8 mouse cellular contexts compared by ENCODE assay signal in genomic region chr14:54894296-54895151, GRCm38 (mm10). TPM values are rescaled to one million over a fixed set of nuclear protein-coding genes. Genes with fewer than 3 reads are reported as not detected.
DNase-seq lines count a peak whose midpoint lies in the region; ATAC-seq and TF ChIP-seq lines count a peak whose summit lies in the region.

No protein-coding gene starts in this region.

- H3K4me3 ChIP-seq in hindbrain, embryonic 16.5 days (ENCODE audit: low read length) = peak overlapping the region; percentile 93
- peak overlapping the region; percentile 98 for H3K4me3 ChIP-seq in liver, embryonic 11.5 days (ENCODE audit: low read depth, low read length)
- peak overlapping the region; percentile 86 for H3K4me3 ChIP-seq in myocyte
- H3K4me3 ChIP-seq in stomach, postnatal 0 days (ENCODE audit: low read depth, low read length) = peak overlapping the region; percentile 98

- TF ChIP-seq CTCF in brain, embryonic 14.5 days (IDR thresholded peaks at IDR 0.05; ENCODE audit: borderline replicate concordance, extremely low read depth, insufficient read depth, insufficient read length) = no peak
- TF ChIP-seq CTCF in stomach, postnatal 0 days (IDR thresholded peaks at IDR 0.05; ENCODE audit: low read depth) = no peak

- WGBS in hindbrain, embryonic 16.5 days = under 1% methylated on average over 40 of the region's 54 CpGs
- under 1% methylated on average over 54 of the region's 54 CpGs for WGBS in liver, embryonic 11.5 days
- 1% methylated on average over 40 of the region's 54 CpGs for WGBS in stomach, postnatal 0 days

- no peaks in the 10 kb centered on the region for H3K27me3 ChIP-seq in hindbrain, embryonic 16.5 days (replicated peaks; ENCODE audit: control insufficient read depth, insufficient read depth, low read length)
- H3K27me3 ChIP-seq in liver, embryonic 11.5 days (replicated peaks; ENCODE audit: control insufficient read depth, insufficient read depth, low read length) = no peaks in the 10 kb centered on the region
- H3K27me3 ChIP-seq in myocyte (ENCODE audit: control insufficient read depth, insufficient read depth, insufficient read length) = no peaks in the 10 kb centered on the region
- no peaks in the 10 kb centered on the region for H3K27me3 ChIP-seq in stomach, postnatal 0 days (ENCODE audit: control insufficient read depth, insufficient read depth, low read length)

- DNase-seq in layer of hippocampus, postnatal 14 days (ENCODE audit: low spot score in 2 of 2) = peak; percentile 41 to 63
- no peak for DNase-seq in layer of hippocampus, adult 9-10 months (ENCODE audit: low spot score)
- peak; percentile 66 for DNase-seq in brain, embryonic 14.5 days (ENCODE audit: low read depth)
- DNase-seq in frontal cortex, postnatal 10 days (ENCODE audit: low spot score in 2 of 2) = peak; percentile 56 to 70
- peak; percentile 80 for DNase-seq in liver, embryonic 11.5 days (ENCODE audit: low spot score)
- peak; percentile 79 for DNase-seq in stomach, postnatal 0 days (ENCODE audit: low spot score)

- H3K36me3 ChIP-seq in hindbrain, embryonic 16.5 days (ENCODE audit: control insufficient read depth, insufficient read depth, low read length) = peaks cover 19% of the 10 kb centered on the region
- H3K36me3 ChIP-seq in liver, embryonic 11.5 days (ENCODE audit: control insufficient read depth, insufficient read depth, low read length) = peaks cover 24% of the 10 kb centered on the region
- H3K36me3 ChIP-seq in myocyte (ENCODE audit: control insufficient read depth, insufficient read depth) = peaks cover 22% of the 10 kb centered on the region
- peaks cover 9% of the 10 kb centered on the region; the same call in 1 of the 2 replicates for H3K36me3 ChIP-seq in stomach, postnatal 0 days (ENCODE audit: control insufficient read depth, insufficient read depth, low read length)

- no peaks in the 10 kb centered on the region for H3K9me3 ChIP-seq in hindbrain, embryonic 16.5 days (ENCODE audit: control insufficient read depth, low read length)
- H3K9me3 ChIP-seq in liver, embryonic 11.5 days (ENCODE audit: control insufficient read depth, low read length) = no peaks in the 10 kb centered on the region
- no peaks in the 10 kb centered on the region for H3K9me3 ChIP-seq in stomach, postnatal 0 days (ENCODE audit: control insufficient read depth, low read length)

- peaks cover 11% of the 10 kb centered on the region for H3K4me1 ChIP-seq in hindbrain, embryonic 16.5 days (ENCODE audit: control insufficient read depth, insufficient read depth, low read depth, low read length)
- H3K4me1 ChIP-seq in liver, embryonic 11.5 days (replicated peaks; ENCODE audit: control insufficient read depth, insufficient read depth, low read length) = peaks cover 9% of the 10 kb centered on the region
- H3K4me1 ChIP-seq in stomach, postnatal 0 days (replicated peaks; ENCODE audit: control insufficient read depth, insufficient read depth) = peaks cover 3% of the 10 kb centered on the region; the same call in 1 of the 2 replicates

- H3K79me2 ChIP-seq in myocyte (ENCODE audit: control insufficient read depth, insufficient read depth) = peaks cover 26% of the 10 kb centered on the region

- peak overlapping the region; percentile 99 for H3K27ac ChIP-seq in hindbrain, embryonic 16.5 days (ENCODE audit: low read depth, low read length)
- H3K27ac ChIP-seq in liver, embryonic 11.5 days (ENCODE audit: low read depth, low read length) = peak overlapping the region; percentile 94
- H3K27ac ChIP-seq in stomach, postnatal 0 days (replicated peaks) = peak overlapping the region; percentile 97

- peak overlapping the region; percentile 100 for H3K9ac ChIP-seq in hindbrain, embryonic 16.5 days (ENCODE audit: low read depth, low read length)
- H3K9ac ChIP-seq in liver, embryonic 11.5 days (ENCODE audit: low read depth, low read length) = peak overlapping the region; percentile 99
- peak overlapping the region; percentile 99 for H3K9ac ChIP-seq in stomach, postnatal 0 days (ENCODE audit: low read length)

- H3K4me2 ChIP-seq in hindbrain, embryonic 16.5 days (ENCODE audit: low read length) = peak overlapping the region; percentile 79
- peak overlapping the region; percentile 70 for H3K4me2 ChIP-seq in liver, embryonic 11.5 days
- H3K4me2 ChIP-seq in myocyte (ENCODE audit: low read depth) = peak overlapping the region; percentile 93
- H3K4me2 ChIP-seq in stomach, postnatal 0 days (replicated peaks; ENCODE audit: low read depth) = peak overlapping the region; percentile 75

- H3ac ChIP-seq in myocyte (ENCODE audit: control insufficient read depth, insufficient read length) = peak overlapping the region; percentile 87

- TF ChIP-seq POLR2A in brain, embryonic 14.5 days (IDR thresholded peaks at IDR 0.05; ENCODE audit: borderline replicate concordance, extremely low read depth, insufficient read depth, insufficient read length, poor library complexity, severe bottlenecking) = no peak
- no peak for TF ChIP-seq POLR2A in myocyte (IDR thresholded peaks at IDR 0.05; ENCODE audit: insufficient read length, low read depth)

- ATAC-seq in hindbrain, embryonic 16.5 days = peak; percentile 26
- peak; percentile 62 for ATAC-seq in liver, embryonic 11.5 days (replicated peaks; ENCODE audit: low FRiP score)
- ATAC-seq in stomach, postnatal 0 days (ENCODE audit: low FRiP score, low TSS enrichment) = peak; percentile 53

- TF ChIP-seq EP300 in stomach, postnatal 0 days (optimal IDR thresholded peaks at IDR 0.05) = no peak

TF ChIP-seq in myocyte, 11 proteins besides CTCF, POLR2A, EP300 and RAD21:
- TF ChIP-seq TCF3 (IDR thresholded peaks at IDR 0.05; ENCODE audit: insufficient read length, low read depth) = no peak
TF ChIP-seq in myocyte: peak in this region for 0.

RNA-seq across cellular contexts. Expression of gene Pabpn1, which starts 2.2 kb away (rescaled TPM):
- 100 to 1,000 TPM; 256 to 278 TPM for total RNA-seq in layer of hippocampus, postnatal 14 days (2021)
- 517 and 822 TPM in 2 replicates for polyA plus RNA-seq in brain, embryonic 14.5 days (2012; rRNA removed)
- polyA plus RNA-seq in hindbrain, embryonic 16.5 days (2015; fragmentation: Nextera tagmentation; extraction: Ambion mirVana) = 127 and 130 TPM in 2 replicates
- 117 and 132 TPM in 2 replicates for polyA plus RNA-seq in liver, embryonic 11.5 days (2014; fragmentation: Nextera tagmentation; extraction: Ambion mirVana)
- 70.6 TPM for polyA plus RNA-seq in myocyte (2012; fragmentation: generic; extraction: Trizol)
- polyA plus RNA-seq in stomach, postnatal 0 days (2015; fragmentation: Nextera tagmentation; extraction: Ambion mirVana) = 46.4 and 56.2 TPM in 2 replicates

RNA-seq across cellular contexts. Expression of gene Gm20521, which starts 11.3 kb away (rescaled TPM):
- under 1 TPM; 0.30 to 0.88 TPM for total RNA-seq in layer of hippocampus, postnatal 14 days (2021)
- polyA plus RNA-seq in brain, embryonic 14.5 days (2012; rRNA removed) = 0.12 and 1.3 TPM in 2 replicates
- polyA plus RNA-seq in hindbrain, embryonic 16.5 days (2015; fragmentation: Nextera tagmentation; extraction: Ambion mirVana) = 0.14 TPM in 1 of 2 replicates, not detected in the other
- 0.27 TPM in 1 of 2 replicates, not detected in the other for polyA plus RNA-seq in liver, embryonic 11.5 days (2014; fragmentation: Nextera tagmentation; extraction: Ambion mirVana)
- polyA plus RNA-seq in myocyte (2012; fragmentation: generic; extraction: Trizol) = 0.47 TPM
- polyA plus RNA-seq in stomach, postnatal 0 days (2015; fragmentation: Nextera tagmentation; extraction: Ambion mirVana) = 1.2 TPM in 2 replicates

RNA-seq across cellular contexts. Expression of gene Bcl2l2, which starts 11.3 kb away (rescaled TPM):
- total RNA-seq in layer of hippocampus, postnatal 14 days (2021) = 10 to 100 TPM; 95.3 to 96.8 TPM
- polyA plus RNA-seq in brain, embryonic 14.5 days (2012; rRNA removed) = 39.5 and 47.2 TPM in 2 replicates
- 4.8 and 5.9 TPM in 2 replicates for polyA plus RNA-seq in hindbrain, embryonic 16.5 days (2015; fragmentation: Nextera tagmentation; extraction: Ambion mirVana)
- polyA plus RNA-seq in liver, embryonic 11.5 days (2014; fragmentation: Nextera tagmentation; extraction: Ambion mirVana) = 2.0 and 2.1 TPM in 2 replicates
- 20.5 TPM for polyA plus RNA-seq in myocyte (2012; fragmentation: generic; extraction: Trizol)
- 4.3 and 4.7 TPM in 2 replicates for polyA plus RNA-seq in stomach, postnatal 0 days (2015; fragmentation: Nextera tagmentation; extraction: Ambion mirVana)

RNA-seq across cellular contexts. Expression of gene Ppp1r3e, which starts 17.2 kb away (rescaled TPM):
- total RNA-seq in layer of hippocampus, postnatal 14 days (2021) = 10 to 100 TPM; 24.3 to 27.5 TPM
- polyA plus RNA-seq in brain, embryonic 14.5 days (2012; rRNA removed) = 13.7 and 21.9 TPM in 2 replicates
- polyA plus RNA-seq in hindbrain, embryonic 16.5 days (2015; fragmentation: Nextera tagmentation; extraction: Ambion mirVana) = 4.1 and 5.3 TPM in 2 replicates
- 1.1 and 2.1 TPM in 2 replicates for polyA plus RNA-seq in liver, embryonic 11.5 days (2014; fragmentation: Nextera tagmentation; extraction: Ambion mirVana)
- 0.71 TPM for polyA plus RNA-seq in myocyte (2012; fragmentation: generic; extraction: Trizol)
- 1.7 and 2.2 TPM in 2 replicates for polyA plus RNA-seq in stomach, postnatal 0 days (2015; fragmentation: Nextera tagmentation; extraction: Ambion mirVana)

RNA-seq across cellular contexts. Expression of gene Slc22a17, which starts 18.4 kb away (rescaled TPM):
- total RNA-seq in layer of hippocampus, postnatal 14 days (2021) = 100 to 1,000 TPM; 676 to 680 TPM
- 466 and 718 TPM in 2 replicates for polyA plus RNA-seq in brain, embryonic 14.5 days (2012; rRNA removed)
- polyA plus RNA-seq in hindbrain, embryonic 16.5 days (2015; fragmentation: Nextera tagmentation; extraction: Ambion mirVana) = 254 and 275 TPM in 2 replicates
- polyA plus RNA-seq in liver, embryonic 11.5 days (2014; fragmentation: Nextera tagmentation; extraction: Ambion mirVana) = 10.5 and 14.0 TPM in 2 replicates
- 0.92 TPM for polyA plus RNA-seq in myocyte (2012; fragmentation: generic; extraction: Trizol)
- 15.4 and 20.6 TPM in 2 replicates for polyA plus RNA-seq in stomach, postnatal 0 days (2015; fragmentation: Nextera tagmentation; extraction: Ambion mirVana)
